Mouse (Mus musculus) hindbrain, embryonic 10.5 days (tissue): ENCODE data around the gene Zfp579. TPM values are rescaled to one million over a fixed set of nuclear protein-coding genes. Genes with fewer than 3 reads are reported as not detected.

Experiments
- DNase-seq: peaks from one replicate; pipeline ENCODE4 v3.0.0-alpha.2; 2017; ENCODE audit warnings: low spot score
- H3K27ac ChIP-seq: fragments of 300-500 bp; sonication (generic); 2 replicates; pipeline ENCODE4 v1.5.1; 2016; ENCODE audit warnings: mild to moderate bottlenecking, moderate library complexity
- H3K27me3 ChIP-seq: fragments of 300-500 bp; sonication (generic); 2 replicates; pipeline ENCODE4 v1.6.1; 2016; ENCODE audit warnings: mild to moderate bottlenecking; ENCODE audit not compliant: poor library complexity, insufficient read depth, severe bottlenecking
- H3K36me3 ChIP-seq: fragments of 300-500 bp; sonication (generic); 2 replicates; pipeline ENCODE4 v1.6.1; 2016; ENCODE audit warnings: mild to moderate bottlenecking, moderate library complexity
- H3K4me1 ChIP-seq: fragments of 300-500 bp; sonication (generic); replicated peaks from 2 replicates; pipeline ENCODE4 v1.6.1; 2016; ENCODE audit warnings: mild to moderate bottlenecking
- H3K4me3 ChIP-seq: fragments of 300-500 bp; sonication (generic); 2 replicates; pipeline ENCODE4 v1.5.1; 2016; ENCODE audit warnings: mild to moderate bottlenecking, moderate library complexity
- H3K9me3 ChIP-seq: fragments of 300-500 bp; sonication (generic); 2 replicates; pipeline ENCODE4 v1.6.1; 2016; ENCODE audit warnings: mild to moderate bottlenecking, moderate library complexity
- WGBS: fragments of 180-500 bp; shearing (Covaris S2); methylation state at CpG from one replicate; pipeline ENCODE4 v1.1.7; 2016; 5-methylcytosine and 5-hydroxymethylcytosine counted together
- polyA plus RNA-seq: library from polyadenylated mRNA; unstranded; fragments of >200 nt; fragmentation: Nextera tagmentation; extraction: Ambion mirVana; gene quantifications from 2 replicates; pipeline ENCODE4 v1.2.1, GENCODE M21; 2016

The Zfp579 gene
- polyA plus RNA-seq: 31.8 and 43.1 TPM in 2 replicates

- peaks cover 34% of the 10 kb centered on the region for H3K36me3 ChIP-seq
- peaks cover 35% of the 10 kb centered on the region for H3K4me1 ChIP-seq
- WGBS: 4% methylated on average over 22 of the region's 26 CpGs
- peak within 1 kb of the TSS; percentile 92 for H3K27ac ChIP-seq
- peaks cover 22% of the 10 kb centered on the region; the same call in 1 of the 2 replicates for H3K9me3 ChIP-seq
- DNase-seq: peak; percentile 95
- peak within 1 kb of the TSS; percentile 89 for H3K4me3 ChIP-seq
- peaks cover 32% of the 10 kb centered on the region for H3K27me3 ChIP-seq
Observed at GRCm38 (mm10) chr7:4996003-4996895, at the start of gene Zfp579. Gene Zfp579 (minus strand): TSS chr7:4996158.

- WGBS: 75% methylated on average over 2 of the region's 2 CpGs
- Histone ChIP-seq H3K9me3 (no peaks in the 10 kb centered on the region), H3K4me3 (no peak overlapping the region), H3K4me1 (no peaks in the 10 kb centered on the region), H3K27me3 (no peaks in the 10 kb centered on the region), H3K36me3 (peaks cover 12% of the 10 kb centered on the region; the same call in 1 of the 2 replicates), H3K27ac (no peak overlapping the region)
- no peak for DNase-seq
Observed at GRCm38 (mm10) chr7:5044981-5045380, 49.0 kb upstream of the Zfp579 start.

GRCm38 (mm10) chr7:5038940-5039339, 43.0 kb upstream of the Zfp579 start:
- H3K36me3 ChIP-seq: peaks cover 38% of the 10 kb centered on the region
- H3K4me3 ChIP-seq: peak overlapping the region; percentile 70
- H3K9me3 ChIP-seq: peaks cover 10% of the 10 kb centered on the region; the same call in 1 of the 2 replicates
- peaks cover 16% of the 10 kb centered on the region for H3K4me1 ChIP-seq
- no peak for DNase-seq
- 44% methylated on average over 5 of the region's 5 CpGs for WGBS
- peak overlapping the region; percentile 97 for H3K27ac ChIP-seq
- no peaks in the 10 kb centered on the region for H3K27me3 ChIP-seq

GRCm38 (mm10) chr7:5038109-5038732, 42.3 kb upstream of the Zfp579 start, which contains the start of gene Zfp784:
Gene Zfp784 (minus strand): TSS chr7:5038446.
- H3K27ac ChIP-seq: peak within 1 kb of the TSS; percentile 97

GRCm38 (mm10) chr7:5037467-5037866, 41.5 kb upstream of the Zfp579 start:
- Histone ChIP-seq H3K9me3 (peaks cover 17% of the 10 kb centered on the region; the same call in 1 of the 2 replicates), H3K4me3 (peak overlapping the region; percentile 70), H3K36me3 (peaks cover 53% of the 10 kb centered on the region), H3K27me3 (no peaks in the 10 kb centered on the region), H3K27ac (peak overlapping the region; percentile 97), H3K4me1 (peaks cover 16% of the 10 kb centered on the region)
- no peak for DNase-seq
- 91% methylated on average over 8 of the region's 8 CpGs for WGBS

More at GRCm38 (mm10) chr7:5038109-5038732, 42.3 kb upstream of the Zfp579 start, which contains the start of gene Zfp784:
- peaks cover 13% of the 10 kb centered on the region; the same call in 1 of the 2 replicates for H3K9me3 ChIP-seq
- DNase-seq: peak; percentile 93
- H3K4me1 ChIP-seq: peaks cover 16% of the 10 kb centered on the region
- H3K4me3 ChIP-seq: peak within 1 kb of the TSS; percentile 70
- WGBS: under 1% methylated on average over 48 of the region's 48 CpGs
- H3K27me3 ChIP-seq: no peaks in the 10 kb centered on the region
- peaks cover 45% of the 10 kb centered on the region for H3K36me3 ChIP-seq

GRCm38 (mm10) chr7:5037026-5037425, 41.1 kb upstream of the Zfp579 start:
- Histone ChIP-seq H3K4me1 (peaks cover 16% of the 10 kb centered on the region), H3K36me3 (peaks cover 57% of the 10 kb centered on the region), H3K27ac (no peak overlapping the region), H3K27me3 (no peaks in the 10 kb centered on the region), H3K4me3 (no peak overlapping the region), H3K9me3 (peaks cover 21% of the 10 kb centered on the region)
- WGBS: 90% methylated on average over 7 of the region's 7 CpGs
- DNase-seq: no peak

- H3K4me3 ChIP-seq: no peak overlapping the region
- no peak overlapping the region for H3K27ac ChIP-seq
- no peaks in the 10 kb centered on the region for H3K27me3 ChIP-seq
- H3K4me1 ChIP-seq: peaks cover 16% of the 10 kb centered on the region
- peaks cover 60% of the 10 kb centered on the region for H3K36me3 ChIP-seq
- DNase-seq: no peak
- peaks cover 30% of the 10 kb centered on the region for H3K9me3 ChIP-seq
- WGBS: 88% methylated on average over 9 of the region's 9 CpGs
Observed at GRCm38 (mm10) chr7:5036136-5036535, 40.2 kb upstream of the Zfp579 start.

- H3K36me3 ChIP-seq: peaks cover 62% of the 10 kb centered on the region
- H3K4me1 ChIP-seq: peaks cover 16% of the 10 kb centered on the region
- H3K27ac ChIP-seq: no peak overlapping the region
- WGBS: 94% methylated on average over 17 of the region's 17 CpGs
- no peak overlapping the region for H3K4me3 ChIP-seq
- peaks cover 4% of the 10 kb centered on the region; the same call in 1 of the 2 replicates for H3K27me3 ChIP-seq
- DNase-seq: no peak
- peaks cover 35% of the 10 kb centered on the region for H3K9me3 ChIP-seq
Observed at GRCm38 (mm10) chr7:5035628-5036027, 39.7 kb upstream of the Zfp579 start.

- 92% methylated on average over 3 of the region's 3 CpGs for WGBS
- H3K36me3 ChIP-seq: peaks cover 77% of the 10 kb centered on the region
Observed at GRCm38 (mm10) chr7:5033818-5034217, 37.9 kb upstream of the Zfp579 start, which contains the start of gene 4632433K11Rik. Gene 4632433K11Rik (plus strand): TSS chr7:5034118.

GRCm38 (mm10) chr7:5031496-5031895, 35.5 kb upstream of the Zfp579 start:
- no peaks in the 10 kb centered on the region for H3K4me1 ChIP-seq
- H3K4me3 ChIP-seq: 0 out of 2 replicates have a peak overlapping the region, but pooled peaks have one; percentile 7
- peaks cover 16% of the 10 kb centered on the region; the same call in 1 of the 2 replicates for H3K27me3 ChIP-seq
- no peak overlapping the region for H3K27ac ChIP-seq
- WGBS: 74% methylated on average over 46 of the region's 46 CpGs
- H3K9me3 ChIP-seq: peaks cover 54% of the 10 kb centered on the region
- DNase-seq: no peak
- H3K36me3 ChIP-seq: peaks cover 99% of the 10 kb centered on the region

More at GRCm38 (mm10) chr7:5033818-5034217, 37.9 kb upstream of the Zfp579 start, which contains the start of gene 4632433K11Rik:
- DNase-seq: no peak
- no peak within 1 kb of the TSS for H3K4me3 ChIP-seq
- H3K4me1 ChIP-seq: peaks cover 7% of the 10 kb centered on the region
- no peak within 1 kb of the TSS for H3K27ac ChIP-seq
- H3K9me3 ChIP-seq: peaks cover 53% of the 10 kb centered on the region
- peaks cover 16% of the 10 kb centered on the region; the same call in 1 of the 2 replicates for H3K27me3 ChIP-seq

GRCm38 (mm10) chr7:5030554-5031275, 34.8 kb upstream of the Zfp579 start:
- Histone ChIP-seq H3K27me3 (peaks cover 16% of the 10 kb centered on the region; the same call in 1 of the 2 replicates), H3K27ac (no peak overlapping the region), H3K9me3 (peaks cover 49% of the 10 kb centered on the region), H3K36me3 (peaks cover 99% of the 10 kb centered on the region), H3K4me3 (peak overlapping the region; percentile 11; the same call in 1 of the 2 replicates), H3K4me1 (no peaks in the 10 kb centered on the region)
- WGBS: 81% methylated on average over 63 of the region's 63 CpGs
- no peak for DNase-seq

GRCm38 (mm10) chr7:5029946-5030345, 34.0 kb upstream of the Zfp579 start:
- peaks cover 98% of the 10 kb centered on the region for H3K36me3 ChIP-seq
- no peak overlapping the region for H3K27ac ChIP-seq
- peaks cover 44% of the 10 kb centered on the region for H3K9me3 ChIP-seq
- 89% methylated on average over 21 of the region's 21 CpGs for WGBS
- DNase-seq: no peak
- H3K4me1 ChIP-seq: no peaks in the 10 kb centered on the region
- peak overlapping the region; percentile 11; the same call in 1 of the 2 replicates for H3K4me3 ChIP-seq
- H3K27me3 ChIP-seq: peaks cover 16% of the 10 kb centered on the region; the same call in 1 of the 2 replicates
